Comparison of ENCODE assay signal across 8 mouse cellular contexts in genomic region chr2:127143158-127144063, GRCm38 (mm10). TPM values are rescaled to one million over a fixed set of nuclear protein-coding genes. Genes with fewer than 3 reads are reported as not detected.
DNase-seq lines count a peak whose midpoint lies in the region; ATAC-seq and TF ChIP-seq lines count a peak whose summit lies in the region.

Gene Itpripl1, minus strand, starts transcription at chr2:127143442.

- peak within 1 kb of the TSS; percentile 75 for H3K4me3 ChIP-seq in ES-Bruce4 (ENCODE audit: low read depth, low read length)
- H3K4me3 ChIP-seq in bone marrow macrophage, adult 2 months (ENCODE audit: insufficient read depth, low read length), result peak within 1 kb of the TSS; percentile 94
- H3K4me3 ChIP-seq in forebrain, embryonic 10.5 days, result peak within 1 kb of the TSS; percentile 65
- peak within 1 kb of the TSS; percentile 55 for H3K4me3 ChIP-seq in heart, postnatal 0 days (ENCODE audit: low read depth, low read length)
- peak within 1 kb of the TSS; percentile 72 for H3K4me3 ChIP-seq in lung, embryonic 15.5 days

- WGBS in forebrain, embryonic 10.5 days, result 4% methylated on average over 31 of the region's 31 CpGs
- 4% methylated on average over 31 of the region's 31 CpGs for WGBS in heart, postnatal 0 days
- 3% methylated on average over 31 of the region's 31 CpGs for WGBS in lung, embryonic 15.5 days

- peak within 1 kb of the TSS; percentile 54 for H3K9ac ChIP-seq in ES-Bruce4 (ENCODE audit: low read depth, poor library complexity, severe bottlenecking)
- H3K9ac ChIP-seq in heart, postnatal 0 days (replicated peaks; ENCODE audit: low read depth, low read length), result peak within 1 kb of the TSS; percentile 45
- H3K9ac ChIP-seq in lung, embryonic 15.5 days, result peak within 1 kb of the TSS; percentile 66

- H3K36me3 ChIP-seq in ES-Bruce4 (ENCODE audit: control insufficient read depth, insufficient read depth, low read length, poor library complexity, severe bottlenecking), result peaks cover 5% of the 10 kb centered on the region; the same call in 1 of the 2 replicates
- peaks cover 34% of the 10 kb centered on the region for H3K36me3 ChIP-seq in forebrain, embryonic 10.5 days (replicated peaks)
- H3K36me3 ChIP-seq in heart, postnatal 0 days (replicated peaks; ENCODE audit: control insufficient read depth, insufficient read depth, low read length), result peaks cover 8% of the 10 kb centered on the region
- peaks cover 24% of the 10 kb centered on the region for H3K36me3 ChIP-seq in lung, embryonic 15.5 days

- H3K27me3 ChIP-seq in ES-Bruce4 (ENCODE audit: control insufficient read depth, insufficient read depth, low read length, poor library complexity, severe bottlenecking), result no peaks in the 10 kb centered on the region; the same call in 1 of the 2 replicates
- peaks cover 10% of the 10 kb centered on the region; the same call in 1 of the 2 replicates for H3K27me3 ChIP-seq in forebrain, embryonic 10.5 days (ENCODE audit: poor library complexity, severe bottlenecking)
- no peaks in the 10 kb centered on the region for H3K27me3 ChIP-seq in heart, postnatal 0 days (ENCODE audit: control insufficient read depth, insufficient read depth, low read length)
- H3K27me3 ChIP-seq in lung, embryonic 15.5 days, result no peaks in the 10 kb centered on the region

- H3K4me2 ChIP-seq in heart, postnatal 0 days (ENCODE audit: low read depth, low read length), result peak within 1 kb of the TSS; percentile 64
- H3K4me2 ChIP-seq in lung, embryonic 15.5 days, result peak within 1 kb of the TSS; percentile 83

- H3K27ac ChIP-seq in ES-Bruce4 (ENCODE audit: insufficient read depth, low read length), result no peak within 1 kb of the TSS
- H3K27ac ChIP-seq in bone marrow macrophage, adult 2 months (ENCODE audit: insufficient read depth, low read depth, low read length), result peak within 1 kb of the TSS; percentile 25; the same call in 1 of the 2 replicates
- peak within 1 kb of the TSS; percentile 86 for H3K27ac ChIP-seq in forebrain, embryonic 10.5 days
- H3K27ac ChIP-seq in heart, postnatal 0 days (ENCODE audit: low read depth), result no peak within 1 kb of the TSS
- H3K27ac ChIP-seq in lung, embryonic 15.5 days, result 0 out of 2 replicates have a peak within 1 kb of the TSS, but pooled peaks have one; percentile 4

- DNase-seq in forebrain, embryonic 10.5 days (ENCODE audit: extremely low spot score, low spot score), result peak; percentile 71
- DNase-seq in heart, postnatal 0 days (ENCODE audit: low spot score), result no peak
- peak; percentile 90 to 96 for DNase-seq in kidney, postnatal 25 days
- DNase-seq in thymus, postnatal 14 days, result peak; percentile 81

- no peaks in the 10 kb centered on the region for H3K9me3 ChIP-seq in ES-Bruce4 (replicated peaks; ENCODE audit: control insufficient read depth, insufficient read depth, low read length, poor library complexity, severe bottlenecking)
- peaks cover 3% of the 10 kb centered on the region for H3K9me3 ChIP-seq in forebrain, embryonic 10.5 days
- no peaks in the 10 kb centered on the region for H3K9me3 ChIP-seq in heart, postnatal 0 days (replicated peaks; ENCODE audit: control insufficient read depth, low read length)
- no peaks in the 10 kb centered on the region for H3K9me3 ChIP-seq in lung, embryonic 15.5 days

- no peaks in the 10 kb centered on the region for H3K4me1 ChIP-seq in ES-Bruce4 (ENCODE audit: control insufficient read depth, insufficient read depth, low read length)
- H3K4me1 ChIP-seq in bone marrow macrophage, adult 2 months (ENCODE audit: control insufficient read depth, insufficient read depth, low read length), result peaks cover 19% of the 10 kb centered on the region
- H3K4me1 ChIP-seq in forebrain, embryonic 10.5 days, result peaks cover 24% of the 10 kb centered on the region
- no peaks in the 10 kb centered on the region; the same call in 1 of the 2 replicates for H3K4me1 ChIP-seq in heart, postnatal 0 days (ENCODE audit: control insufficient read depth, insufficient read depth)
- peaks cover 22% of the 10 kb centered on the region for H3K4me1 ChIP-seq in lung, embryonic 15.5 days

- no peak for TF ChIP-seq CTCF in ES-Bruce4 (IDR thresholded peaks at IDR 0.05; ENCODE audit: low read depth, low read length)
- no peak for TF ChIP-seq CTCF in bone marrow macrophage, adult 2 months (IDR thresholded peaks at IDR 0.05; ENCODE audit: low read depth, low read length)
- no peak for TF ChIP-seq CTCF in heart, postnatal 0 days (IDR thresholded peaks at IDR 0.05; ENCODE audit: low read depth)

- peak; percentile 56 for TF ChIP-seq POLR2A in ES-Bruce4 (IDR thresholded peaks at IDR 0.05; ENCODE audit: insufficient read depth, low read length)
- TF ChIP-seq POLR2A in bone marrow macrophage, adult 2 months (IDR thresholded peaks at IDR 0.05; ENCODE audit: borderline replicate concordance, low read depth, low read length), result peak; percentile 66; the same call in 1 of the 2 replicates

- ATAC-seq in heart, postnatal 0 days (ENCODE audit: insufficient read depth, low read depth), result peak; percentile 79
- ATAC-seq in lung, embryonic 15.5 days (ENCODE audit: borderline replicate concordance, extremely low read depth, low FRiP score, low TSS enrichment), result peak; percentile 95
- peak; percentile 83 for ATAC-seq in neutrophil, adult 5-6 weeks (ENCODE audit: extremely low read depth, insufficient number of reproducible peaks, low FRiP score, poor library complexity, severe bottlenecking)

- no peak for TF ChIP-seq EP300 in ES-Bruce4 (IDR thresholded peaks at IDR 0.05; ENCODE audit: insufficient read depth, low read depth, low read length)
- no peak for TF ChIP-seq EP300 in heart, postnatal 0 days (IDR thresholded peaks at IDR 0.05; ENCODE audit: low read depth)

RNA-seq across cellular contexts. Expression of gene Itpripl1, which starts in this region (rescaled TPM):
- 9.1 and 10.2 TPM in 2 replicates for polyA plus RNA-seq in ES-Bruce4 (2011; ENCODE audit: insufficient read depth, insufficient read length, low read depth, missing spikeins)
- polyA plus RNA-seq in bone marrow macrophage, adult 2 months (2012; ENCODE audit: insufficient read depth, insufficient read length, missing spikeins), result 23.8 and 26.6 TPM in 2 replicates
- polyA plus RNA-seq in forebrain, embryonic 10.5 days (2016; fragmentation: Nextera tagmentation; extraction: Ambion mirVana), result 17.6 and 18.3 TPM in 2 replicates
- total RNA-seq in heart, postnatal 0 days (2014; rRNA removed; ENCODE audit: low replicate concordance), result 9.4 and 13.6 TPM in 2 replicates
- 9.8 and 10.2 TPM in 2 replicates for polyA plus RNA-seq in heart, postnatal 0 days (2015; fragmentation: Nextera tagmentation; extraction: Ambion mirVana)
- 28.5 and 29.5 TPM in 2 replicates for polyA plus RNA-seq in lung, embryonic 15.5 days (2015; fragmentation: Nextera tagmentation; extraction: Ambion mirVana)
- total RNA-seq in neutrophil, adult 5-6 weeks (2017), result 14.2 and 18.0 TPM in 2 replicates

Comparison
In these comparisons a context has a peak if more than half of its experiments do, and no peak if none do; other contexts are left out.
1. H3K27ac ChIP-seq: peak in bone marrow macrophage, adult 2 months (single experiment), forebrain, embryonic 10.5 days (single experiment) and lung, embryonic 15.5 days (single experiment); none in ES-Bruce4 (single experiment) and heart, postnatal 0 days (single experiment).
2. Peak in every context shown above with its lines, with median percentiles within 50 percentile points of each other: H3K4me3 ChIP-seq, H3K9ac ChIP-seq and ATAC-seq.